Mouse (Mus musculus) layer of hippocampus, postnatal 36 days (tissue): ENCODE results near the gene Dcaf6. TPM values are rescaled to one million over a fixed set of nuclear protein-coding genes. Genes with fewer than 3 reads are reported as not detected.

Experiments
- DNase-seq, 2 experiments: peaks; one replicate each; pipeline ENCODE4 v3.0.0; 2022
- total RNA-seq, 2 experiments: library from RNA; stranded (reverse); gene quantifications; 2 replicates each; pipeline ENCODE4 v1.2.3; 2021

The Dcaf6 gene
- total RNA-seq, 2 experiments from 2014 or later: 87.4 to 91.4 TPM

- peak; percentile 72 to 74 for DNase-seq
Measured at GRCm38 (mm10) chr1:165320141-165320934, 139.9 kb downstream of the Dcaf6 start.

GRCm38 (mm10) chr1:165316361-165316760 is 143.9 kb downstream of the Dcaf6 start:
- no peak for DNase-seq

GRCm38 (mm10) chr1:165308180-165308579 is 152.1 kb downstream of the Dcaf6 start:
- DNase-seq: no peak

- DNase-seq: no peak
Measured at GRCm38 (mm10) chr1:165304341-165304740, 155.9 kb downstream of the Dcaf6 start.

- no peak for DNase-seq
Measured at GRCm38 (mm10) chr1:165303209-165303608, 157.1 kb downstream of the Dcaf6 start.

- no peak for DNase-seq
Measured at GRCm38 (mm10) chr1:165302455-165303208, 157.6 kb downstream of the Dcaf6 start.

- no peak for DNase-seq
Measured at GRCm38 (mm10) chr1:165301567-165301966, 158.7 kb downstream of the Dcaf6 start.

GRCm38 (mm10) chr1:165301108-165301507 is 159.2 kb downstream of the Dcaf6 start:
- DNase-seq: no peak

- DNase-seq: no peak
Measured at GRCm38 (mm10) chr1:165295489-165295888, 164.8 kb downstream of the Dcaf6 start, which contains the start of gene Gpr161. Gene Gpr161, plus strand, starts transcription at chr1:165295789.

GRCm38 (mm10) chr1:165291606-165292005 is 168.7 kb downstream of the Dcaf6 start:
- DNase-seq: no peak

GRCm38 (mm10) chr1:165289831-165290230 is 170.4 kb downstream of the Dcaf6 start:
- peak in 1 of 2 experiments; percentile 1 for DNase-seq

GRCm38 (mm10) chr1:165288165-165288564 is 172.1 kb downstream of the Dcaf6 start:
- peak in 1 of 2 experiments; percentile 53 for DNase-seq

GRCm38 (mm10) chr1:165284096-165284495 is 176.2 kb downstream of the Dcaf6 start:
- no peak for DNase-seq

- no peak for DNase-seq
Measured at GRCm38 (mm10) chr1:165282967-165283345, 177.3 kb downstream of the Dcaf6 start.

- no peak for DNase-seq
Measured at GRCm38 (mm10) chr1:165282222-165282966, 177.9 kb downstream of the Dcaf6 start.

GRCm38 (mm10) chr1:165281351-165282221 is 178.7 kb downstream of the Dcaf6 start:
- DNase-seq: peak in 1 of 2 experiments; percentile 51

- DNase-seq: no peak
Measured at GRCm38 (mm10) chr1:165280741-165281140, 179.5 kb downstream of the Dcaf6 start.
